8 mouse cellular contexts compared by ENCODE assay signal in the genomic region with DNA sequence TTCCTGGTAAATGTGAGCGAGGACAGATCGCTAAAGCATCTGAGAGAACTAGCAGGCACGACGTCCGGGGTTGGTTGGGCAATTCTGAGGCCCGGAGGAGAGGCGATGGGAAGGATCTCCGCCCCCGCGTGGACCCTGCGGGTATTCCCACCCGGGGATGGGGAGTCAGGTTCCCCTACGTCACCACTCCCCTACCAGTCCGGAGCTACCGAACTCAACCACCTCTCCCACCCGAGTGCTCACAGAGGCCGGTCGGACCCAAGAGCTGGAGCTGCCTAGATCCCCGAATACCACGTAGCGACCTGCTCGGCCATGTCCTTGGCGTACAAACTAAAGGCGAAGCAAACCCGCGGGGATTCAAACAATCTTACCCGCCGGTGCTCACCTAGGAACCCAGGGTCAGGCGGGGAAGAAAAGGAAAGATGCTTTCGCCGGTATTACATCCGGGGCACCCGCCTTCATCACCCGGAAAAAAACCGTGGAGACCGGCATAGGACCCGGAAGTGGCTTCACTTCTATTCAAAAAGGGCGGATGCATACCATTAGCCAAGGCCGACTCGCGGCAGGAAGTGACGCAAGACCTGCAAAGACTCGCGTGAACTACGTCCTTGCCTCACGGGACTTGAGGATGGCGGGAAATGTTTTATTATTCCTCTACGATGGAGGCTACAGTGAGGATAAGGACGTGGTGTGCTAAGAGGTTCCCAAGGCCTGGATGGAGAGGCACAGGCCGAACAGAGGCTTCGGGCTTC. TPM values are rescaled to one million over a fixed set of nuclear protein-coding genes. Genes with fewer than 3 reads are reported as not detected.
DNase-seq lines count a peak whose midpoint lies in the region; ATAC-seq and TF ChIP-seq lines count a peak whose summit lies in the region.

TSS of gene Cd2bp2 (minus strand) at position 507 of the 752 bp plus-strand sequence.

- DNase-seq in MN1 (ENCODE audit: low spot score) = peak; percentile 98
- peak; percentile 98 for DNase-seq in cerebellum, adult 9-10 months
- DNase-seq in hindbrain, embryonic 10.5 days (ENCODE audit: low spot score) = peak; percentile 97
- DNase-seq in layer of hippocampus, adult 9-11 months = peak; percentile 97
- DNase-seq in lung, postnatal 0 days (ENCODE audit: low spot score) = peak; percentile 99
- DNase-seq in ovary, postnatal 14 days (ENCODE audit: low spot score) = peak; percentile 89
- DNase-seq in thymus, postnatal 14 days = peak; percentile 95

- peak; percentile 53 for TF ChIP-seq CTCF in lung, postnatal 0 days (IDR thresholded peaks at IDR 0.05)

- peaks cover 26% of the 10 kb centered on the region for H3K4me1 ChIP-seq in hindbrain, embryonic 10.5 days (replicated peaks)
- H3K4me1 ChIP-seq in lung, postnatal 0 days (ENCODE audit: insufficient read depth, low read depth, low read length) = peaks cover 3% of the 10 kb centered on the region; the same call in 1 of the 2 replicates

- H3K9ac ChIP-seq in lung, postnatal 0 days (replicated peaks; ENCODE audit: low read depth) = peak within 1 kb of the TSS; percentile 57

- peak; percentile 94 for TF ChIP-seq EP300 in lung, postnatal 0 days (IDR thresholded peaks at IDR 0.05)

- no peaks in the 10 kb centered on the region for H3K9me3 ChIP-seq in hindbrain, embryonic 10.5 days
- H3K9me3 ChIP-seq in lung, postnatal 0 days (ENCODE audit: low read length) = no peaks in the 10 kb centered on the region

- under 1% methylated on average over 51 of the region's 51 CpGs for WGBS in hindbrain, embryonic 10.5 days
- WGBS in lung, postnatal 0 days = under 1% methylated on average over 50 of the region's 51 CpGs

- H3K4me3 ChIP-seq in hindbrain, embryonic 10.5 days = peak within 1 kb of the TSS; percentile 77
- H3K4me3 ChIP-seq in lung, postnatal 0 days (ENCODE audit: low read depth, low read length) = peak within 1 kb of the TSS; percentile 70

- H3K27ac ChIP-seq in hindbrain, embryonic 10.5 days = peak within 1 kb of the TSS; percentile 93
- peak within 1 kb of the TSS; percentile 74 for H3K27ac ChIP-seq in lung, postnatal 0 days (ENCODE audit: low read length)

- H3K27me3 ChIP-seq in hindbrain, embryonic 10.5 days (ENCODE audit: insufficient read depth, poor library complexity, severe bottlenecking) = no peaks in the 10 kb centered on the region
- no peaks in the 10 kb centered on the region for H3K27me3 ChIP-seq in lung, postnatal 0 days (replicated peaks; ENCODE audit: insufficient read depth, low read length)

- peaks cover 82% of the 10 kb centered on the region for H3K36me3 ChIP-seq in hindbrain, embryonic 10.5 days
- peaks cover 28% of the 10 kb centered on the region for H3K36me3 ChIP-seq in lung, postnatal 0 days (ENCODE audit: insufficient read depth, low read length)

- H3K4me2 ChIP-seq in lung, postnatal 0 days (replicated peaks; ENCODE audit: low read depth, low read length) = peak within 1 kb of the TSS; percentile 73

- peak; percentile 95 for ATAC-seq in frontal cortex, adult (ENCODE audit: low TSS enrichment)
- peak; percentile 99 for ATAC-seq in lung, postnatal 0 days

RNA-seq across cellular contexts. Expression of gene Cd2bp2, which starts in this region (rescaled TPM):
- polyA plus RNA-seq in hindbrain, embryonic 10.5 days (2016; fragmentation: Nextera tagmentation; extraction: Ambion mirVana) = 94.4 and 96.0 TPM in 2 replicates
- polyA plus RNA-seq in lung, postnatal 0 days (2015; fragmentation: Nextera tagmentation; extraction: Ambion mirVana) = 28.4 and 29.6 TPM in 2 replicates

Comparison
In these comparisons a context has a peak if more than half of its experiments do, and no peak if none do; other contexts are left out.
1. Peak in every context shown above with its lines: DNase-seq, ATAC-seq, H3K4me3 ChIP-seq and H3K27ac ChIP-seq.